In the genomic region with DNA sequence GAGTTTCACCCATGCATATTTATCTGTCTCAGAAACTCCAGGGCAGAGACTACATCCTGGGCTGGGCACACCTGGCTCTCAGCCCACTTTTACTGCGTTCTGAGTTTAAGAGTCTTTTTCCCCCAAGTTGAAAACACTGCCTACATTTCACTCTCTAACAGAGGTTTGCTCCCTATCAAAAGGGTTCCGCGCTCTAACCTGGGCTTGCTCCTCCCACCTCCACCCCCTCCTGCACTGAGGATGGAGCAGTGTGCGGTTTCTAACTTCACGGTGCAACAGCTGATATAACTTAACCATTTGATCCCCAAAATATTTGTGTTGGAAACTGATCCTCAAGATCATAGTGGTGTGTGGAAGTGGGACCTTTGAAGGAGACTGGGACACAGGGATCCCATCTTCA, we compare ENCODE assay signal across 24 mouse cellular contexts. TPM values are rescaled to one million over a fixed set of nuclear protein-coding genes. Genes with fewer than 3 reads are reported as not detected.
A peak's percentile ranks its signal among the peaks of the same experiment; 100 is the strongest.
DNase-seq lines count a peak whose midpoint lies in the region; ATAC-seq and TF ChIP-seq lines count a peak whose summit lies in the region.
"Had no signal": no experiment of that assay in that cellular context is flagged by ENCODE, and none has a peak within 500 bp of the region (broad histone marks: within the 10 kb centered on the region; RNA-seq: fewer than 3 reads in every experiment).

No protein-coding gene starts in this region.

- H3K4me3 ChIP-seq in thymus, adult 2 months (ENCODE audit: control insufficient read depth, insufficient read depth, low read length) = no peak overlapping the region
- H3K4me3 ChIP-seq in stomach, postnatal 0 days (ENCODE audit: low read depth, low read length) = no peak overlapping the region
- H3K4me3 ChIP-seq: embryonic facial prominence, embryonic 13.5 days; heart, embryonic 10.5 days; liver, embryonic 15.5 days; midbrain, embryonic 10.5 days; myocyte had no signal

- TF ChIP-seq EP300 in stomach, postnatal 0 days (optimal IDR thresholded peaks at IDR 0.05) = no peak

- H3K9ac ChIP-seq in stomach, postnatal 0 days (ENCODE audit: low read length) = no peak overlapping the region
- H3K9ac ChIP-seq: embryonic facial prominence, embryonic 13.5 days; liver, embryonic 15.5 days had no signal

- peak; percentile 77 for ATAC-seq in CD4-positive, CD25-positive, alpha-beta regulatory T cell, adult 4 months
- ATAC-seq in activated CD4-positive, CD25-positive, alpha-beta regulatory T cell, adult 4 months = peak; percentile 78
- no peak for ATAC-seq in stomach, postnatal 0 days (ENCODE audit: low FRiP score, low TSS enrichment)
- no peak for ATAC-seq in granulocyte monocyte progenitor cell, adult 5-6 weeks (replicated peaks; ENCODE audit: poor library complexity, severe bottlenecking)
- ATAC-seq: forebrain, embryonic 14.5 days; hindbrain, embryonic 16.5 days; midbrain, embryonic 16.5 days had no signal

- H3K4me1 ChIP-seq in thymus, adult 2 months (replicated peaks; ENCODE audit: control insufficient read depth, insufficient read depth, low read length) = peaks cover 10% of the 10 kb centered on the region
- no peaks in the 10 kb centered on the region for H3K4me1 ChIP-seq in stomach, postnatal 0 days (replicated peaks; ENCODE audit: control insufficient read depth, insufficient read depth)
- H3K4me1 ChIP-seq: heart, embryonic 10.5 days; liver, embryonic 15.5 days; midbrain, embryonic 10.5 days had no signal

- no peak for TF ChIP-seq POLR2A in thymus, adult 2 months (IDR thresholded peaks at IDR 0.05; ENCODE audit: control insufficient read depth, extremely low read depth, insufficient read depth, low read length, poor library complexity)

- peak overlapping the region; percentile 59; the same call in 1 of the 2 replicates for H3K27ac ChIP-seq in thymus, adult 2 months (ENCODE audit: control insufficient read depth, insufficient read depth, low read length)
- H3K27ac ChIP-seq in stomach, postnatal 0 days (replicated peaks) = peak overlapping the region; percentile 24; the same call in 1 of the 2 replicates
- H3K27ac ChIP-seq: embryonic facial prominence, embryonic 13.5 days; heart, embryonic 10.5 days; liver, embryonic 15.5 days; macrophage; midbrain, embryonic 10.5 days had no signal

- TF ChIP-seq CTCF in thymus, adult 2 months (IDR thresholded peaks at IDR 0.05; ENCODE audit: borderline replicate concordance, control insufficient read depth, extremely low read depth, insufficient read depth, low read length, poor library complexity) = no peak
- TF ChIP-seq CTCF in stomach, postnatal 0 days (IDR thresholded peaks at IDR 0.05; ENCODE audit: low read depth) = no peak

- H3K36me3 ChIP-seq in thymus, adult 2 months (ENCODE audit: control insufficient read depth, insufficient read depth, low read length) = no peaks in the 10 kb centered on the region
- no peaks in the 10 kb centered on the region for H3K36me3 ChIP-seq in stomach, postnatal 0 days (ENCODE audit: control insufficient read depth, insufficient read depth, low read length)
- H3K36me3 ChIP-seq: embryonic facial prominence, embryonic 13.5 days; G1E; heart, embryonic 10.5 days; liver, embryonic 15.5 days; midbrain, embryonic 10.5 days had no signal

- H3K27me3 ChIP-seq in thymus, adult 2 months (ENCODE audit: control insufficient read depth, insufficient read depth, low read length) = no peaks in the 10 kb centered on the region
- no peaks in the 10 kb centered on the region for H3K27me3 ChIP-seq in stomach, postnatal 0 days (ENCODE audit: control insufficient read depth, insufficient read depth, low read length)

- WGBS in thymus, adult 2 months = 47% methylated on average over 5 of the region's 5 CpGs
- 33% methylated on average over 5 of the region's 5 CpGs for WGBS in stomach, postnatal 0 days

- DNase-seq in thymus, adult 2 months = peak; percentile 15
- no peak for DNase-seq in thymus, postnatal 10 days (ENCODE audit: low spot score in 2 of 2)
- no peak for DNase-seq in stomach, postnatal 0 days (ENCODE audit: low spot score)
- DNase-seq in neural tube, embryonic 10.5 days (ENCODE audit: extremely low spot score, low spot score) = no peak
- DNase-seq: adrenal gland, postnatal 10 days; cerebellum, adult 18-20 months; cerebellum, postnatal 14 days; heart, postnatal 4 days; kidney, adult 11 months; kidney, postnatal 4 days; liver had no signal

- no peak overlapping the region for H3K4me2 ChIP-seq in stomach, postnatal 0 days (replicated peaks; ENCODE audit: low read depth)
- H3K4me2 ChIP-seq: embryonic facial prominence, embryonic 13.5 days; liver, embryonic 15.5 days had no signal

- no peaks in the 10 kb centered on the region for H3K9me3 ChIP-seq in stomach, postnatal 0 days (ENCODE audit: control insufficient read depth, low read length)
- H3K9me3 ChIP-seq: embryonic facial prominence, embryonic 13.5 days; G1E; heart, embryonic 10.5 days; liver, embryonic 15.5 days; midbrain, embryonic 10.5 days had no signal

RNA-seq across cellular contexts. Expression of a gene that starts 7.2 kb away (rescaled TPM):
- 13.5 and 18.3 TPM in 2 replicates for polyA plus RNA-seq in thymus, adult 2 months (2012; rRNA removed)
- polyA plus RNA-seq in CD4-positive, CD25-positive, alpha-beta regulatory T cell, adult 4 months (2017; shearing (Covaris generic)) = 10 to 100 TPM; 17.0 to 18.6 TPM
- polyA plus RNA-seq in activated CD4-positive, CD25-positive, alpha-beta regulatory T cell, adult 4 months (2017; shearing (Covaris generic)) = 10 to 100 TPM in 1 of 2 experiments, 1 to 10 TPM in 1; 9.7 to 12.7 TPM
- 4.5 and 4.9 TPM in 2 replicates for polyA plus RNA-seq in stomach, postnatal 0 days (2015; fragmentation: Nextera tagmentation; extraction: Ambion mirVana)
- 5.4 and 7.8 TPM in 2 replicates for total RNA-seq in granulocyte monocyte progenitor cell, adult 5-6 weeks (2014; fragmentation: Nextera tagmentation)
- total RNA-seq in granulocyte monocyte progenitor cell, adult 5-6 weeks (2017) = 5.5 and 7.2 TPM in 2 replicates

RNA-seq across cellular contexts. Expression of a gene that starts 27.5 kb away (rescaled TPM):
- 1.2 and 1.8 TPM in 2 replicates for polyA plus RNA-seq in thymus, adult 2 months (2012; rRNA removed)
- polyA plus RNA-seq in CD4-positive, CD25-positive, alpha-beta regulatory T cell, adult 4 months (2017; shearing (Covaris generic)) = 10 to 100 TPM; 19.8 to 34.0 TPM
- polyA plus RNA-seq in activated CD4-positive, CD25-positive, alpha-beta regulatory T cell, adult 4 months (2017; shearing (Covaris generic)) = 10 to 100 TPM; 26.9 to 33.6 TPM
- 9.0 and 9.3 TPM in 2 replicates for polyA plus RNA-seq in stomach, postnatal 0 days (2015; fragmentation: Nextera tagmentation; extraction: Ambion mirVana)
- total RNA-seq in granulocyte monocyte progenitor cell, adult 5-6 weeks (2014; fragmentation: Nextera tagmentation) = 12.8 and 18.7 TPM in 2 replicates
- 39.6 and 41.1 TPM in 2 replicates for total RNA-seq in granulocyte monocyte progenitor cell, adult 5-6 weeks (2017)

Comparison
In these comparisons a context has a peak if more than half of its experiments do, and no peak if none do; other contexts are left out.
1. ATAC-seq: peak in CD4-positive, CD25-positive, alpha-beta regulatory T cell, adult 4 months (single experiment) and activated CD4-positive, CD25-positive, alpha-beta regulatory T cell, adult 4 months (single experiment); none in stomach, postnatal 0 days (single experiment) and granulocyte monocyte progenitor cell, adult 5-6 weeks (single experiment).